Mouse (Mus musculus) E14TG2a.4 (cell line): ENCODE results near the gene Gm21828.
"Not testable (repeated sequence)": the region's sequence is repeated elsewhere in the genome, so short reads cannot be mapped to it uniquely, and the experiment has no call there.

ENCODE experiments used
- H3K27me3 ChIP-seq: 2 replicates; pipeline ENCODE4 v1.6.1; 2014; ENCODE audit warnings: low read length, control low read depth; ENCODE audit not compliant: insufficient read depth
- H3K36me3 ChIP-seq: 2 replicates; pipeline ENCODE4 v1.6.1; 2014; ENCODE audit warnings: low read length, control low read depth; ENCODE audit not compliant: insufficient read depth
- H3K4me1 ChIP-seq: replicated peaks from 2 replicates; pipeline ENCODE4 v1.6.1; 2014; ENCODE audit warnings: low read depth, low read length, control low read depth
- H3K4me3 ChIP-seq: replicated peaks from 2 replicates; pipeline ENCODE4 v1.5.1; 2014; ENCODE audit warnings: mild to moderate bottlenecking, low read length
- H3K9me3 ChIP-seq: 2 replicates; pipeline ENCODE4 v1.6.1; 2014; ENCODE audit warnings: low read length, control low read depth

Gm21828 gene

DNA sequence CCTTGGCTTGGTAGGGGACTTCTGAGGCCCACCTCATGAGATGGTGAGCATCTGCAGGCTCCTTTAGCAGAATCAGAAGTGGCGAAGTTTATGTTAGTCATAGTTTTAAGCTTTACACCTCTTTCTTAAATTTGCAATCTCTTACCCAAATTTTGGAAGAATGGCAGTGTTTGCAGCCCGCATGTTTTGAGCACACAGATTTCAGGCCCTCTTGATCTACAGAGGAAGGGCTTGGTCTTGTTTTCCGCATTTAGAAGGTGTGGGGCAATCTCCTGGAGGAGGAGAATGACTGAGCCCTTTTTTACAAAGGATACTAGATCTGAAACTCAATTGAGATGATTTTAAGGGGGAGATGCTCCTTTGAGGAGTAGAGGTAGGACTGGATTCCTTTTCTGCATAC is at the start of gene Gm21828:
Gm21828 (minus strand) TSS at position 101 of the 400 bp plus-strand sequence.
- not testable (repeated sequence) for H3K27me3 ChIP-seq, H3K4me1 ChIP-seq, H3K4me3 ChIP-seq, H3K9me3 ChIP-seq, H3K36me3 ChIP-seq

DNA sequence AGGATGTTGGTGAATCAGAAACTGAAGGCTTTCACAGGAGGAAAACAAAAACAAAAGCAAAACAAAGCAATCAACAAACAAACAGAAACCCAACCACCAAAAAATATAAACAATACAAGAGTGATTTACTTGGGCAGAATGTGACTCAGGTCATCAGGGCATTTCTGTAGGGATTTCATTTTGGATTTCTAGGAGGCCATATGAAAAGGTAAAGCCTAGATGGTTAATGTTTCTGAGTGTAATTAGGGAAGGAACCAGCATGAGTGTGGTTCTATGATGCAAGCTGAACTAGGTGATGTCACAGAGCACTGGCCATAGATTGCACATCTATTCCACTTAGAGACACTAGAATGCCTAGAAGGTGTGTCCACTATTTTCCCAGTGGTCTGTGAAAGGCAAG is 28.4 kb upstream of the Gm21828 start, which contains the start of the genes Gm21440 and Gm21454:
Gm21440 (plus strand) TSS at position 301 of the 400 bp plus-strand sequence.
Gm21454 (plus strand) TSS at position 352 of the 400 bp plus-strand sequence.
- not testable (repeated sequence) for H3K4me3 ChIP-seq, H3K4me1 ChIP-seq, H3K36me3 ChIP-seq, H3K27me3 ChIP-seq, H3K9me3 ChIP-seq
